Mouse (Mus musculus): ENCODE measurements at regions not wholly inside any gene's neighbourhood (a gene's known extent, or its start where the extent isn't known, plus 50 kb on each side); places are given as distances from the start of the nearest gene placed in this dataset.

DNA sequence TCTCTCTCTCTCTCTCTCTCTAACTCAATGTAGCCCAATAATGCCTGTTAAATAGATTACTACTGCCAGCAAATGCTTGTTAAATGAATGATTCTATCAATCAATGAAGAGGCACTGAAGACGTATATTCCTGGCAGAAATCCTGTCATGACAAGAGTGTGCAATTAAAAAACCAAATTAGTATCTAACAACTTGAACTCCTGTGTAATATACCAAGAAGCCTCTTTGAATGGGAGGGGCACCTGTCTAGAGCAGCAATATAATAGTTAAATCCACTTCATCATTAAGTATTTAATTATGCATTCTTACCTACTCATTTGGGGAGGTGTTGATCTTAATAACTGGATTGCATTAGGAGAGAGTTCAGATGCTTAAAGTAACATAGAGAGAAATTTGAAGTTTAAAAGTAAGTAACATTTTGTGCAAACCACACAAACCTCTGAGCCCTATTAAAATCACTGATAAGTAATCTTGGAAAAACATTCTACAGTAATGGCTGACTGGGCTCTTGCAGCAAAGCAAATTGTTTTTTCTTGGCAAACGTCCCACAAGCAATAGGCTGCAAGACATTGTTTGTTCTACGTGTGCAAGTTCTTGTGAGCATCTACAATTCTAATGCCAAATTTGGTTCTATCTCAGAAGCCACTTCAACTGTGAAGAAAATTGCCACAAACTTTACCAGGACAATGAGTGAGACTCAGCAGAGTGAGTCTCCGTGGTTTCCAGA is 719.7 kb upstream of the Cited2 start:
- no peak for DNase-seq (ENCODE audit: low spot score)

DNA sequence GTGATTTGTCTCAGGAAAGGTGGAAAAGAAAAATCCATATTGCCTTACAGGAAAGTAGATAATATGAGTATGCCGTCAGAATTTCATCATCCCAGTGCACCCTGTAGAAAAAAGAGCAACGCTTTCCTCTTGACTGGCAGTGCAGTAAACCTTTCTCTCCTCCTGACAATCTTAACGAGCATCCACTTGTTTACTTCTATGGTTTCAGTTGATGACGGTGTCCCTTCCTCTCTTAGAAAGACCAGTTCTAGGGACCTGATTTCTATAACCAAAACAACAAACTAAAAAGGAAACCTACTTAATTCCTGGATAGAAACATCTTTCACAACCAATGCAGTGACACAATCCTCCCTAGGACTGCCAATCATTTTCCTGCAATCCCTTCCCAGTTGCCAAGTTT is 714.3 kb upstream of the Cited2 start:
- no peak for DNase-seq (ENCODE audit: low spot score)

DNA sequence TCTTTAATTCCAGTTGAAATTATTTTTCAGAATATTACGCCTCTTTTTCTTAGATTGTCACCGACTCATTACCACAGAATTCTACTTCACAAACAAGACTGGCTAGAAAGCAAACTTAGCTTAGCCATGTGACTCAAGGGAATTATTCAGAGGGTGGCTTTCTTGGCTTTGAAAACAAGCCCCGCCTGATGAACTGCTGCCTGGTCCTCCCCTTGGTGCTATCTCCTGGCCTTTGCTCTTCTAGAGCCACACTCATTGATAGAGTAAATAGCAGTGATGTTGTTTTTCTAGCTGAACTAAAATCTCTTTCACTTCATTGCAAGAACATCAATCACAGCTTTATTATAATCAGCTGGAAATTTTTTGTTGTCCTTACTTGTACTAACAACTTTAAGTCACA is 713.0 kb upstream of the Cited2 start:
- no peak for DNase-seq (ENCODE audit: low spot score)

DNA sequence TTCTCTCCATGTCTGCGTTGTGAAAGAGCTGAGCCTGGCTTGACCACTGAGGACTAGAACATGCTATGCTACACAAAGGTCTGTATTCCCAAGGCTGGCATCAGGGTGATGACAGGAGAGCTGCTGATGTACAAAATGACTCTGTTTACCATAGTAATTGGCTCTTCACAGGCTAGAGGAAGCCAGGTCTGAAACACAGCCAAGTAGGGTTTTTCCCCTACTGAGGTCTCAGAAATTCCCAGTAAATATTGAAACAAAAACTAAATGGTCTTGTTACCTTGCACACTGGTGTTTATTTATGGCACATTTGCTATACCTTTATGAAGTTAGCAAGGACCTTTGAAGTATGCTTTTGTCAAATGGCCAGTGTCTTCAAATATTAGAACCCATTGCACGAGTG is 711.1 kb upstream of the Cited2 start:
- no peak for DNase-seq (ENCODE audit: low spot score)

DNA sequence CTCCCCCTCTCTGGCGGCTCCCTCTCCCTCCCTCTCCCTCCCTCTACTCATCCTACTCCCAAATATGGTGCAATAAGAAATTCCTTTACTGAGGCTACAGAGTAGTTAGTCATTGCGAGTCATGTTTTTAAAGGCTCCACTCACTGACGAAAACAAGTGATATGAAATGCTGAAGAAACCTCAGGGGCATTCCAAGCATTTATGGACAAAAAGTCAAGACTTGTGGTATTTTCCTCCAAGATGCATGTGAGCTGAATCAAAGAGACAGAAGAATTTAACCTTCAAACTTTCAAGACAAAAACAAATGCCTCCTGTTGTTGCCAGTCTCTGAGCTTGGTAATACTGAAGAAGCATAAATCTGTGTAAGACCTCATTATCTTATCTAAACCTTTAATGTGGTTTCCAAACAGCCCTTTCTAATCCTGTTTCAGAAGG is 710.5 kb upstream of the Cited2 start:
- no peak for DNase-seq (ENCODE audit: low spot score)

DNA sequence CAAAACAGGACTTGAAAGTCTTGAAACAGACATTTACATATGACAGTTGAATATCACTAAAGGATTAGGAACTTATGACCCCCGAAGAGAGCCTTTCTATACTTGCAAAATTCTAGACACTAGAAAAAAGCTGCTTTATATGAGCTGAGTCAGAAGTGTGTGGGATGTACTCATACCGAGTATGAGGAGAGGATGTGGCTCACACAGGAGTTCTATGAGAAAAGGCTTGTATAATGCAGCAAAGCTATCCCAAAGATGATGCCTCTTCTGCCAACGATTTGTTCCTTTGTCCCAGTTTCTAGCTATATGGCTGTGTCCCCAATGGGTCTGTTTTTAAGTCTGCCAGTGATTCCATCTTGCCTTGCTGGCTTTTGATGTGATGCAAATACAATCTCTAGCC is 708.2 kb upstream of the Cited2 start:
- DNase-seq (ENCODE audit: low spot score): no peak

DNA sequence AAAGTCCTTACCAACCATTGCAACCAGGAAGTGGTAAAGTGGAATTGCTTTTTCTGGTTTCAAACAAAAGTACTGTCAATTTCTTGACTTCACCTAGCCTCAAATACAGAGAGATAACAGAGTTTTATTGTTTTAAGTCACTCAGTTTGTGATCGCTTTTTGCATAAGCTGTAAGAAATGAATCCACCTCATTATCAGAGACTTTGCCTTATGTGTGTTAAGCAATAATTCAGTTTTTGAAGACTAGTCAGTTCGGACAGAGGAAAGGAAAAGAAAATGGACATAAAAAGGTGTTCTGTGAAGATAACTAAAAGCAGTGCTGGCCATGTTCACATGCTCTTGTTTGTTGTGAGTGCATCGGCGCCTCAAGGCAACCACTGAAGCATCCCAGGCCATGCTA is 706.2 kb upstream of the Cited2 start:
- DNase-seq (ENCODE audit: low spot score): no peak

DNA sequence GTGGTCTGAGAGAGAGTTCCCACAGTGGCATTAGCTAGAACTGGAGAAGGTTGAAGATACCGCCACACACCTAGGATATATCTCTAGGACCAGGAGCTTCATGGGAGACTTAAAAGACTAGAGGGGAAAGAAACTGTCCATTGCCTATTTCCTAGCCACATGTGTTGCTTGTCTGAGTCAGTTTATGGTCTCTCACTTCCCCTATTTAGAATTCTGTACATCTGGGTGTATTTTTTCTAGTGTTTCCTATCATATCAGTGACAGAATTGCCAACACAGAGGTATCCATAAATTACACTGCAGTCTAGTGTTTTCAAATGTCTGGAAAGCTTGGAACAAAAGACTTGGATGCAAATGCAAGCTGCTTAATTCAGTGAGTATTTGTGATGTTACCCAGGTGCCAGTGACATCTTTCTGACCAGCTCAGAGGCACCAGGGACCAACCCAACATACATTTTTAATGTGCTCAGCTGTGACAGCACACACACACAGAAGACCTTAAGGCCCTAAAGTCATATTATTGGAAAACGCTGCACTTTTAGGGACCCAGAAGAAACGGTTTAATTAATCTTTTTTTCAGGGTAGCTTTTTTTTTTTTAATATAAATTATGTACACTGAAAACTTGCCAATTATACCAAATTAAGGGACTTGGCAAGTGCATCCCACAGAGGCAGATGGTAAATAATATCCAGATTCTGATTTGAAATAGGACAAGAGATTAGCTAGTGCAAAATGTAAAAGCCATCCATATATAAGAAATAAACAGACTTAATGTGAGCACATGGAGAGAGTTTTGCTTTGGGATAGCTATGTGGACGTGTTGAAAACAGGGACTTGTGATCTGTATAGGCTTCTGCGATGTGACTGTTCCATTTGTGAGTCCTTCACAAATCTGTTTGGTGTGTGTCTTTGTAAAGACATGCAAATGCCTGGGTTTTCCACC is 700.5 kb upstream of the Cited2 start:
- DNase-seq (ENCODE audit: low spot score): no peak

DNA sequence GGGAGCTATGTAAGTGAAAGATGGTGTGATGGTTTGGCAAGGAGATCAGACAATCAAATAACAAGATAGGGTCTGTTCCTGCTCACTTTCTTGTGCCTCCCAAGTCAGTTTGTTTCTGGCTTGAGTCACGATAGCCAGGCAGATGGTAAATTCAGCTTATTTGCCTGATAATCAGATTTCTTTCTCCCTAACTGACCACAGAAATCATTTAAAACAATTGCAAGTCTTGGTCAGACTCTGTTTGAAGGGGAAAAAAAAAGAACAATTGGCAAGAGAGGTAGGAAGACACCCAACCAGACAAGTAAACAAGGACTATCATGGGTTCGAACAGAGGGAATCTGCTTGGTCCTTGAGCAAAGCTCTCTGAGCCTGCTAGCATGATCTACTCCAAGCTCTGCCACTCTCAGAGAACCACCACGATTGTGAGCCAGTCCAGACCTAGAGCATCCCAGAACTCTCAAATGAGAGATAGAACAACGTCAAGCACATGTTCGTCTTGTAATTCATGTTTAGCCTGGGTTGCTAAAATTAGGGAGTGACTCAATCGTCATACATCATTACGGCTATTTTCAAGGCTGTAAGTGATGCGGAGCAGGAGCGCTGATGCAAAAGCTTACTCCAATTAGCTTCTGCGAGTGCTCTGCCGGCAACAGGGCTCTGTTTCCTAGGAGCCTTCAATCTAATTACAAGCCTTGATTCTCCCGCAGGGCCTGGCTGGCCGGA is 699.3 kb upstream of the Cited2 start:
- DNase-seq (ENCODE audit: low spot score): peak; percentile 29

DNA sequence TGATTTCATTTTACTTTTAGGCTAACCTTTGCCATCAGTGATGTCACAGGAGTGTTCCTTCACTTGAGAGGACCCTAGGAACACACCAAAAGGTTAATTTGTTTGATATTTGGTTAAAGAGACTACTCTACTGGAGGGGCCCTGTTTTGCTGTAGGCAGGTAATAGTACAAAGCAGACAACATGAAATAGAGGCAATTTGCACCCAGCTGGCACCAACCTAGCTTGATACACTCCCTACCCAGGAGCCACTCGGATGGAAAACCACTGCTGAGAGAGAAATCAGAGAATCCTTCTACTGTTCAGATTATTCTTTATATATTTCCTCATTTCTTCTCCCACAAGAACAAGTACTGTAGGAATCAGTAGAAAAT is 698.7 kb upstream of the Cited2 start:
- DNase-seq (ENCODE audit: low spot score): no peak

DNA sequence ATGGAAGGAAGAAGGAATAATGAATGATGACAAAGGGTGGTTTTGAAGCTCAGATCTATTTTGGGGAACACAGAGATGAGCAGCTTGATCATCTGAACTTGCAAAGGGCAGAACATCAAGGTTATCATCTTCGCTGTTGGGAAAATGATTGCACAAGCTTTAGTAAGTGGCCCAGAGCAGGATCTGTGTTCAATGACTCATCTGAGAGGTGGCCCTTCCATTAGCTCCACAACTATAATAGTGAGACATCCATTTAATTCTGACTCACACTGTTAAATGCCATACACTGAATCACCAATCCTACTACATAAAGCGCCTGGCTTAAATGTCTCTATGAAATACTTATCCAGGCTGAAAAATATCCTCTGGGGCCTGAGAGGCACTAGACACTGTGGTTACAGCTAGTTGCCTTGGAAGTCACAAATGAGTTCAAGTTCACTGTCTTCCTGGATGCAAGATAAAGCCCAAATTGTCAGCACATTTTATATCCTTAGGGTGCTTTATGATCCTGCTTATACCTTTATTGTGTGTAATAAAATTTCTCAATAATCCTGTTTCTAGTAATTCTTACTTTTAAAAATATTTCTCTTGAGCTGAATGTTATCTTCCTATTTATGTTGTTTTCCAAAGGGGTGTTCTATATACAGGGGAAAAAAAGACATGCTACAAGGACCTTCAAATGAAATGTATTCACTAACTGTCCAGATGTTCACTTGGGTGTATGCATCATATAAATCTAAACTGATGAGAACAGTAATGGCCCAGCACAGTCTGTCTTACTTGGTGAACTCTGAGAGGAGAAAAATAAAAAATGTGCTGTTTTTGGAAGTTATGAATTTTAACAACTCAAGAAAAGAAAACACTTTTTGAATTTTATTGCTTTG is 687.9 kb upstream of the Cited2 start:
- DNase-seq (ENCODE audit: low spot score): no peak

DNA sequence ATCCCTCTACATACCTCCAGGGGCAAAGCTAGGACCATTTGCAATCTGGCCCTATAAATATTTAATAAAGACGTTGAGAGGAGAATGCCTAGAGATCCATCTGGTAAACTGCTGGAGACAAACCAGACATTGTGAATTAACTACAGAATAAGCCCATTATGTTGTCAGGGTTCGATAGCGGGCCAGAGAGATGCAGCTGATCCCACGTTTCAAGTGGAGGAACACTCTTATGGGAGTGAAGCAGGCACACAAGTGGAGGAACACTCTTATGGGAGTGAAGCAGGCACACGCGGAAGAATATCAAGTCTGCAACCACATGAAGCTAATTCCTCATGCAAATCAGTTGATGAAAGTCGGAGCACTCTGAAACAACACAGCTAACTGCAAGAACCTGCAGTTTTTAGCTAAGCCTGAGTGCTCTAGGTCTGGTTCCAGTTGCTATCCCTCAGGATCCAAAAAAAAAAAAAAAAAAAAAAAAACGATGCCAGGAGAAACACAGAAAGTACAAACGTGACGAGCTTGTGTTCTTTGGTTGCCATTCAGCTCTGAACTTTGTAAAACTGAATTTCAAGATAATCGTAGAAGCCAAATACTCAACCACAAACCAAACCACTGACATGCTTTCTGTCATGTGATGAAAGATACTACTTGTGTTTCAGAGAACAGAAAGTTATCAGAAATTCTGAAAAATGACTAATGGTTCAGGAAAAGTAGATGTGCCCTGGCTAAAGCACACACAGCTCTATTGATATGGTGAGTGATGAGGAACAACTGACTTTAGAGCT is 684.6 kb upstream of the Cited2 start:
- DNase-seq (ENCODE audit: low spot score): peak; percentile 10

DNA sequence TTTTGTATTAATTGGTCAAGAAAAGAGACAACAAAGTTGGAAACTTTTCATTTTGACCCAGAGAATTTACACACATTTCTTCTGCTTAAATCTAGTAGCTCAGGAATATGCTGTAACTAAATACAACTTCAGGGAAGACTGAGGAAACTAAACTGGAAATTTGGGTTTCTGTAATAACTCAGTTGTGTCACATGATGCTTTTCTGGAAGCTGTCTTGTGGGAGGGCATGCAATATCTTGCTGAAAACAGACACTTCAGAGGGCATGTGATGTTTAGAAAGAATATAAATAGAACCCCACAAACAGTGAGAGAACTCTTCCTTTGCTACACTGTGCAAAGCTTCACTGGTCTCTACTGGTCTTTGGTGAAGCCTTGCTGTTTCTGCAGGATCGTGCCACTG is 680.9 kb upstream of the Cited2 start:
- DNase-seq (ENCODE audit: low spot score): no peak

DNA sequence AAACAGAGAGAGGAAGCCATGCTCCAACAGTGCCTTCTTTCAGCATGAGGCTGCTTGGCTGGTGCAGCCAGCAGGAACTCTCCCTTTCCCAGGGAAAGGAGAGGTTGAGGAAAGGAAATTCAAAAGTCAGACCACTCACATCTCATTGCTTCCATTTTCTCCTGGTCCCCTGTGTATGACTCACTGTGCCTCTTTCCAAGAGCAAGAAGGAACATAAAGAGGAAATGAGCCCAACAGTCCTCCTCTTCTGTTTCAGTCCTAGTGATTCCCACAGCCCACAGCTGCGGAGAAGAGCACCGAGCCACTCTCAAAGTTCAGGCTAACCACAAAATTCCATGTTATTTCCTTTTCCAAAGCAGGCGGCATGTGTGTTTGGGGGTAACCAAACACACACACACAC is 680.0 kb upstream of the Cited2 start:
- DNase-seq (ENCODE audit: low spot score): no peak

DNA sequence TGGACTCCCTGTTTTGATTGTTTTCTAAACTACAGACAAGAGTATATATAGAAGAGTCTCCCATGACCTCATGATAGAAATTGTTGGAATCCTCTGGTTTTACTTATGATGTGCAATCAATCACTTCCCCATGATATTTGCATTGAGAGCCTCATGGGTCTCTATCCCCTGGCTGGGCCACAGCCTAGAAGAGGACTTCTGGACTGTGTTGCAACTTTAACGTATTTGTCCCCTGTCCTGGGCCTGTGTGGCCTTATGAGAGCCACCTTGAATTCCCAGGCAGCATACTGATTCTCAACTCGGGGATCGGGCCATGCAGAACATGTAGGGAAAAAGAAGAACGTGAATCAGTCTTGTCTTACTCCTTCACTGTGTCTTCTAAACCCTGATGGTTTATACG is 676.3 kb upstream of the Cited2 start:
- DNase-seq (ENCODE audit: low spot score): no peak

DNA sequence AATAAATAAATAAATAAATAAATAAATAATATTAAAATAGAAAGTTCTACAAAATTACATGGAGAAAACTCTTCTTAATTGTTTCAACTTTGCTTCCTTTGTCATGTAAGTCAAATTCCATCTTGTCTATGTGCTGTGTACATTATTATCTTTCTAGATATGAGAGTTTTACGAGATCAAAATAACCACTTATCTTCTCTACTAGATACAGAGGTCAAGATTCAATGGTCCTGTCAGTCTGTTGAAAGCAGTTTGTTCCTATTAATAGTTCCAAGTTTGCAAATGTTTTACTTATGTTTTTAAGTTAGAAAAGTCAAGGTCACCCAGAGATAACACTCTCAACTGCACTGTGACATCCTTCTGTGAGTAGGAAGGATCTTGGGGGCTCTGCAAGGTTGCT is 650.1 kb upstream of the Cited2 start:
- DNase-seq (ENCODE audit: low spot score): no peak

DNA sequence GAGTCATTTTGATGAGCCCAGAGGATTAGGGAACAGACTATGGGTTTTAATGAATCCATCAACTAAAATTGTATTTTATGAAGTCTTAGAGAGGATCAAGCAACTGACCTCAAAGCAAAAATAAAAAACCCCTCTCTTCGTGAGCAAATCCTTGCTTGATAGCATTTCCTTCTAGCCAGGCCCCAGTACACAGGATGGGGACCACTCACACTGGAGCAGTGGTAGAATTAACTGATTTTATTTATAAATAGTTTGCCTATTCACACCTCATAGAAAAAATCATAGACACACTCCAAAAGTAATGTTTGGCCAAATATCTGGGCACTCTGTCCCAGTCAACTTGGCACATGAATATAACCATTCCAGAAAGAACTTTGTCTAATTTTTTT is 649.0 kb upstream of the Cited2 start:
- DNase-seq (ENCODE audit: low spot score): no peak

DNA sequence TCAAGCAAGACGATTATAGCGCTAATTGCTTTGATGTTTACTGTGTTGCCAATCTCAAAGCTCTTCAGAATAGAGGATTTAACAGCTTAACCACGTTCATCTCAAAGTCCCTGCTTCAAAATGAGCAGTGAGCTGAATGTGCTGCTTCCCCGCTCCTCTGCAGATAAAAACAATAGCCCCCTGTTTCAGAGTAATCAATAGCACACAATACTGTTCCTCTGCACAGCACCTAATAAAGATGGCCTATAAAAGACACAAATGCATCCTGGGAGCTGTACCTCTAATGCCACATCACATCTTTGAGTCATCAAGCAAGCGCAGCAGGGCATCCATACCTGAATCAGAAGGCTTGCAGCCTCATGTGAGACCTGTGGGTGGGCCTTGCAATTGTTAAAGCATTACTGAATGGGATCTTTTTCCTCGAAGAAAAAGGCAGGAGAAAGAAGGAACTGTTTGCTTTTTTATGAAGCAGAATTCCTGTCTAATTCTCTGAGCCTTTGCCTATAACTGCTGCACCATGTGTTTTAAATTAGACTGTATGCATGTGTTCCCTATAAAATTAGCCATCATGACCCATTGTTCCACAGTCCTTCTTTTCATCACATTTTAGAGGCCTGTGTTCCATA is 648.5 kb upstream of the Cited2 start:
- peak; percentile 68 for DNase-seq (ENCODE audit: low spot score)

DNA sequence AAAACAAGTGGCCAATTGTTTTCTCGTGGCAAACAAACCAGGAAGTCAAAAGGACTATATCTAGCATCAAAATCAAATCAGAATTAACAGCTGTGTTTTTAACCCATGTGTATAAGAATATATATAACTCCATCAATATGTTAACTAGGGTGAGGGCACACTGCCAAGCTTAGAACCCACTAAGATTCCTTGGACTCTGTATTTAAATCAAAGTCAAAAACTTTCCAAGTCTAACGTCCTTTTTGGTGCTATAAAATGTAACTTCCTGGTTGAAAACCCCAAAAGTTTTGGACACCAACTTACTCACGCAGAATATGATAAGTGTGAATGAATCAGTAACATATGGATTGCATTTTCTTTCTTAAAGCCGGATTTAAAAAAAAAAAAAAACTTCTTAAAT is 647.9 kb upstream of the Cited2 start:
- DNase-seq (ENCODE audit: low spot score): peak; percentile 38

DNA sequence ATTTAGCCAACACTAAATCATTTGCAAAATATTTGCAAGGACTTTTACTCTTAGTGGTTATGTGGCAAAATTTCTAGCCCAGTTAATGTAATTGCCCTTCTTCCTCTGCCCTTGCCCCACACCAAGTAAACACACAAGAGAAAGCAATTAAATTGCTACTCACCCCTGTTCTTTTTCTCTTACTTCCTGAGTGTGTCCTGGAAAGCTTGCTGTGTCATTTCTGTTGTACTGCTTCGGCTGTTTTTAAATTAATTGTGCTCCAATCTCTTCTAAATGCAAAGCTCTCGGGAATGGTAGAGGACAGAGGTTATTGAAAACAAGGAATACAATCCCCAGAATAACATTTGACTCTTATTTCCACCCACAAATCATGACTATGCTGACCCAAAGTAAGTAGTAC is 647.4 kb upstream of the Cited2 start:
- DNase-seq (ENCODE audit: low spot score): peak; percentile 53

DNA sequence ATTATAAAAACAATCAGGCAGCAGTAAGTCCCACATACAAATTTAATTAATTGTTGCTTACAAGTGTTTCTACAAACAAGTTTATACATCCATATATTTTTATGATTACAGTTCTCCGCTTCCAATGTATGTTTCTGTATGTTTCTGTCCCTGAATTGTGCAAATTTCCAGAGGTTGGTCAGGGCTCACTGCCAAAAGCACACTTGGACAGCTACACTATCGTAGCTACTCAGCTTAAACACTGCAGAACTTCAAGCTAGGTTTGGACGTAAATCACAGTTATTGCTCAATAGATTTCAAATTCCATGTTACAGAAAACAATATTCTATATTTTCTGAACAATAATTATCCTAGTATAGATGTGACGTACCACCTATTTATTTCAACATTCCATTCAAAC is 646.8 kb upstream of the Cited2 start:
- DNase-seq (ENCODE audit: low spot score): no peak
